Mouse (Mus musculus) megakaryocyte, embryonic 14.5 days (primary cell): ENCODE measurements around the gene Ccser2.

Experiments
- FLI1 ChIP-seq: IDR thresholded peaks from 2 replicates; pipeline ENCODE4 v1.6.1; 2012; ENCODE audit warnings: low read length, inconsistent platforms, mixed read lengths
- GATA1 ChIP-seq: IDR thresholded peaks from 3 replicates; pipeline ENCODE4 v1.6.1; 2012; ENCODE audit warnings: mixed read lengths, low read length, inconsistent platforms, borderline replicate concordance

GRCm38 (mm10) chr14:36883576-36883975, 85.0 kb downstream of the Ccser2 start:
- no peak for TF ChIP-seq GATA1
- TF ChIP-seq FLI1, result no peak
